Mouse (Mus musculus) testis, adult 2 months (tissue): ENCODE measurements around the gene Cbl.

Experiments
- CTCF ChIP-seq: fragments of 200-500 bp; IDR thresholded peaks from 2 replicates; pipeline ENCODE4 v1.5.1; 2012; ENCODE audit warnings: low read depth, mild to moderate bottlenecking, inconsistent platforms, low read length, moderate library complexity; ENCODE audit not compliant: control insufficient read depth, insufficient read depth, insufficient replicate concordance
- POLR2A ChIP-seq: fragments of 200-500 bp; IDR thresholded peaks from 2 replicates; pipeline ENCODE4 v1.6.1; 2012; ENCODE audit warnings: low read depth, mild to moderate bottlenecking, inconsistent platforms, low read length, moderate library complexity; ENCODE audit not compliant: control insufficient read depth

GRCm38 (mm10) chr9:44234479-44235427 is 904 bp upstream of the Cbl start:
- TF ChIP-seq CTCF = no peak
- no peak for TF ChIP-seq POLR2A
